ENCODE assay signal across 17 mouse cellular contexts in the genomic region with DNA sequence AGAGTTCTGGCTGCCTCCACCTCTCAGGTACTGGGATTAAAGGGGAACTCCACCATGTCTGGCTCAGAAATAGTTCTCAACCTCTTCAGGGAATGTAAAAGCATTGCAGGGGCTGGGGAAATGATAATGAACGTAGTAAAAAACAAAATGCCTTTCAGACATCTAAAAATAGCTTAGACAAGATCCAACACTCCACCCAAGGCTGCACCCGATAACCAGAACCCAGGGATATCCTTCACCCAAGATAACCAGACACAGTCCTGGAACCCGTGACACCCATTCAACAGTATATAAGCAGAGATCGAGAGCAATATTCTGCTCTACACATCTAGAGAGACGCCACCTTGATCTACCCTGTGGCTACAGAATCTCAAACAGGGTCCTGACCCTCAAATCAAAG. TPM values are rescaled to one million over a fixed set of nuclear protein-coding genes. Genes with fewer than 3 reads are reported as not detected.
DNase-seq lines count a peak whose midpoint lies in the region; ATAC-seq and TF ChIP-seq lines count a peak whose summit lies in the region.
"Had no signal": no experiment of that assay in that cellular context is flagged by ENCODE, and none has a peak within 500 bp of the region (broad histone marks: within the 10 kb centered on the region; RNA-seq: fewer than 3 reads in every experiment).

No protein-coding gene starts in this region.

- no peaks in the 10 kb centered on the region for H3K36me3 ChIP-seq in spleen, adult 2 months (ENCODE audit: control insufficient read depth, insufficient read depth, low read length)
- no peaks in the 10 kb centered on the region; the same call in 1 of the 2 replicates for H3K36me3 ChIP-seq in liver, embryonic 13.5 days
- no peaks in the 10 kb centered on the region for H3K36me3 ChIP-seq in hindbrain, embryonic 10.5 days
- H3K36me3 ChIP-seq: limb, embryonic 15.5 days had no signal

- H3K9me3 ChIP-seq in liver, embryonic 13.5 days (replicated peaks): peaks cover 9% of the 10 kb centered on the region; the same call in 1 of the 2 replicates
- H3K9me3 ChIP-seq in hindbrain, embryonic 10.5 days: peaks cover 9% of the 10 kb centered on the region; the same call in 1 of the 2 replicates
- H3K9me3 ChIP-seq: limb, embryonic 15.5 days had no signal

- peak overlapping the region; percentile 68 for H3K4me2 ChIP-seq in liver, embryonic 13.5 days
- H3K4me2 ChIP-seq: hindbrain, embryonic 14.5 days; limb, embryonic 15.5 days had no signal

- no peak for TF ChIP-seq POLR2A in spleen, adult 2 months (IDR thresholded peaks at IDR 0.05; ENCODE audit: low read depth, low read length)

- H3K27me3 ChIP-seq in spleen, adult 2 months (ENCODE audit: control insufficient read depth, insufficient read depth, low read length): no peaks in the 10 kb centered on the region
- H3K27me3 ChIP-seq in liver, embryonic 13.5 days: no peaks in the 10 kb centered on the region
- no peaks in the 10 kb centered on the region for H3K27me3 ChIP-seq in hindbrain, embryonic 10.5 days (ENCODE audit: insufficient read depth, poor library complexity, severe bottlenecking)
- H3K27me3 ChIP-seq: limb, embryonic 15.5 days had no signal

- peak overlapping the region; percentile 99; the same call in 1 of the 2 replicates for H3K27ac ChIP-seq in spleen, adult 2 months (ENCODE audit: insufficient read depth, low read length)
- H3K27ac ChIP-seq in liver, embryonic 13.5 days: peak overlapping the region; percentile 88
- H3K27ac ChIP-seq in hindbrain, embryonic 10.5 days: no peak overlapping the region
- H3K27ac ChIP-seq: hindbrain, embryonic 14.5 days; limb, embryonic 15.5 days had no signal

- H3K4me1 ChIP-seq in spleen, adult 2 months (ENCODE audit: control insufficient read depth, insufficient read depth, insufficient read length): peaks cover 31% of the 10 kb centered on the region
- H3K4me1 ChIP-seq in liver, embryonic 13.5 days (replicated peaks): peaks cover 42% of the 10 kb centered on the region
- H3K4me1 ChIP-seq in hindbrain, embryonic 10.5 days (replicated peaks): no peaks in the 10 kb centered on the region
- H3K4me1 ChIP-seq: limb, embryonic 15.5 days had no signal

- DNase-seq in spleen, adult 2 months (ENCODE audit: low read depth in 1 of 2, low spot score in 2 of 2): no peak
- no peak for DNase-seq in spleen, postnatal 4 days (ENCODE audit: low spot score in 2 of 2)
- DNase-seq in liver, embryonic 13.5 days: peak; percentile 40
- no peak for DNase-seq in layer of hippocampus, adult 9-10 months (ENCODE audit: low spot score)
- no peak for DNase-seq in hindbrain, embryonic 10.5 days (ENCODE audit: low spot score)
- DNase-seq in gastrocnemius, postnatal 10 days: no peak
- DNase-seq: cerebellum, postnatal 14 days; forebrain, postnatal 0 days; kidney, adult 18-20 months had no signal

- peak overlapping the region; percentile 63 for H3K9ac ChIP-seq in liver, embryonic 13.5 days
- H3K9ac ChIP-seq: forebrain, postnatal 0 days; hindbrain, embryonic 14.5 days; limb, embryonic 15.5 days had no signal

- no peak for TF ChIP-seq CTCF in spleen, adult 2 months (IDR thresholded peaks at IDR 0.05; ENCODE audit: extremely low read depth, insufficient read depth, insufficient read length, insufficient replicate concordance)

- H3K4me3 ChIP-seq in spleen, adult 2 months (ENCODE audit: extremely low read depth, insufficient read depth, insufficient read length): no peak overlapping the region
- peak overlapping the region; percentile 47 for H3K4me3 ChIP-seq in liver, embryonic 13.5 days (replicated peaks)
- H3K4me3 ChIP-seq in hindbrain, embryonic 10.5 days: no peak overlapping the region
- H3K4me3 ChIP-seq: limb, embryonic 15.5 days had no signal

- ATAC-seq in common myeloid progenitor, adult 5-6 weeks (replicated peaks; ENCODE audit: low read depth, poor library complexity, severe bottlenecking): 0 out of 2 replicates have a peak, but pooled peaks have one; percentile 27
- ATAC-seq in liver, embryonic 13.5 days (ENCODE audit: low read depth): peak; percentile 98
- ATAC-seq: forebrain, postnatal 0 days; midbrain, embryonic 16.5 days had no signal

- WGBS in spleen, adult 2 months: 73% methylated on average over 5 of the region's 5 CpGs
- 16% methylated on average over 5 of the region's 5 CpGs for WGBS in liver, embryonic 13.5 days (ENCODE audit: insufficient replicate concordance)
- 90% methylated on average over 5 of the region's 5 CpGs for WGBS in hindbrain, embryonic 10.5 days

RNA-seq across cellular contexts. Expression of gene Cxcr5, which starts 18.4 kb away (rescaled TPM):
- polyA plus RNA-seq in spleen, adult 2 months (2012; rRNA removed): 133 and 154 TPM in 2 replicates
- not detected in 2 replicates for total RNA-seq in common myeloid progenitor, adult 5-6 weeks (2017)
- polyA plus RNA-seq in liver, embryonic 13.5 days (2015; fragmentation: Nextera tagmentation; extraction: Ambion mirVana): 0.09 TPM in 1 of 2 replicates, not detected in the other
- not detected in 2 replicates for polyA plus RNA-seq in hindbrain, embryonic 10.5 days (2016; fragmentation: Nextera tagmentation; extraction: Ambion mirVana)
- not detected for total RNA-seq in gastrocnemius, postnatal 10 days (2021)
- total RNA-seq: adrenal gland, postnatal 36 days; forebrain, postnatal 0 days; gastrocnemius, adult 8-10 months; layer of hippocampus, postnatal 14 days; left cerebral cortex, postnatal 25 days had no signal
- polyA plus RNA-seq: forebrain, postnatal 0 days; hindbrain, embryonic 14.5 days; midbrain, embryonic 16.5 days had no signal

RNA-seq across cellular contexts. Expression of gene Ddx6, which starts 24.6 kb away (rescaled TPM):
- 15.3 and 17.3 TPM in 2 replicates for polyA plus RNA-seq in spleen, adult 2 months (2012; rRNA removed)
- 101 and 143 TPM in 2 replicates for total RNA-seq in common myeloid progenitor, adult 5-6 weeks (2017)
- 7.2 and 8.2 TPM in 2 replicates for polyA plus RNA-seq in liver, embryonic 13.5 days (2015; fragmentation: Nextera tagmentation; extraction: Ambion mirVana)
- polyA plus RNA-seq in hindbrain, embryonic 10.5 days (2016; fragmentation: Nextera tagmentation; extraction: Ambion mirVana): 16.8 and 21.0 TPM in 2 replicates
- 10 to 100 TPM; 72.0 to 78.9 TPM for total RNA-seq in gastrocnemius, postnatal 10 days (2021)

Comparison
In these comparisons a context has a peak if more than half of its experiments do, and no peak if none do; other contexts are left out.
1. RNA of gene Cxcr5, which starts 18.4 kb away (polyA plus RNA-seq): 133 to 154 TPM in spleen, adult 2 months; 0.09 TPM in liver, embryonic 13.5 days and not detected in hindbrain, embryonic 10.5 days; every median in the first group is over 100 times any median in the second.